Mouse (Mus musculus): ENCODE measurements around the gene Col9a2. TPM values are rescaled to one million over a fixed set of nuclear protein-coding genes. Genes with fewer than 3 reads are reported as not detected.
"Not testable (repeated sequence)": the region's sequence is repeated elsewhere in the genome, so short reads cannot be mapped to it uniquely, and the experiment has no call there.

Gene Col9a2
- polyA plus RNA-seq, 1 experiment from 2014 or later = 3.9 TPM

DNA sequence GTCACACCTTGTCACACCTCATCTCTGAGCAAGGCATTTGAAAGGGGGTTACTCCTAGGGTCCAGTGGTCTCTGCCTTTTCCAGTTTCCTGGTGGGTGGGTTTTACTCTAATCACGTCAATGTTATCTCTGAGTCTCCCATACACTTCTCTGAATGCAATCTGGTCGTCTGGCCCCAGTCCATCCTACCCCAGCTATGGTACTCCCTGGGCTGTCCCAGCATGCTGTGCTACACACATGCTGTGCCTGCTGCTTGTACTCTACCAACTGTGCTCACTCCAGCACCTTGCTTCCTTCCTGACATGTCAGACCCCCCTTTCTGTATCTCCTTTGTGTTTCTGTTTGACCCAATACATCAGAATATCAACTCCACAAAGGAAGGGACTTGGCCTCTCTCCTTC, 17.8 kb downstream of the Col9a2 start:
- Histone ChIP-seq H3K4me2 (replicated peaks; ENCODE audit: low read depth) (no peak overlapping the region), H3K27me3 (replicated peaks; ENCODE audit: control insufficient read depth, insufficient read depth, low read length) (no peaks in the 10 kb centered on the region), H3K9ac (ENCODE audit: low read depth, low read length) (no peak overlapping the region), H3K36me3 (ENCODE audit: control insufficient read depth, insufficient read depth) (peaks cover 13% of the 10 kb centered on the region; the same call in 1 of the 2 replicates), H3K4me3 (ENCODE audit: low read depth, low read length) (no peak overlapping the region), H3K27ac (ENCODE audit: low read depth, low read length) (no peak overlapping the region), H3K4me1 (replicated peaks; ENCODE audit: control insufficient read depth, insufficient read depth, low read length) (no peaks in the 10 kb centered on the region), H3K9me3 (ENCODE audit: control insufficient read depth) (no peaks in the 10 kb centered on the region)
- 68% methylated on average over 2 of the region's 2 CpGs for WGBS
- TF ChIP-seq CTCF (IDR thresholded peaks at IDR 0.05; ENCODE audit: low read depth) = no peak
- no peak for ATAC-seq

DNA sequence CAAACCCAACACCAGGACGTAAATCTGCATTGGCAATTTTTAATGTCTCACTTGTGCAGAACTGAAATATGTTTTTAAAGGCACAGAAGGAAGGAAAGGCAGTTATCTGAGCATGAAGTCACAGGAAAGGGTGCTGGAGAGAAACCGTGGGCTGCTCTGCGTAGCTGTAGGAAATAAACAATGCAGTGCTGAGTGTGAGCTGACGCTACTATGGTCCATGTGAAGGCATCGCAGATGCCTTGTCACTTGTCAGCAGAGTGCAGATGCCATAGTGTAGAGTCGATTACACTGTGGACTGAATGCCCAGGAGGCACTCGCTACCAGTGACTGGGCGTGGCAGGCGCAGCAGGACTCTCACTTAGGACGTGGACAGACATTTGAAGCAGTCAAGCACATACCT, 20.0 kb downstream of the Col9a2 start:
- 84% methylated on average over 10 of the region's 10 CpGs for WGBS
- not testable (repeated sequence) for ATAC-seq; H3K4me1 ChIP-seq (replicated peaks; ENCODE audit: control insufficient read depth, insufficient read depth, low read length); H3K9me3 ChIP-seq (ENCODE audit: control insufficient read depth); H3K9ac ChIP-seq (ENCODE audit: low read depth, low read length); H3K27ac ChIP-seq (ENCODE audit: low read depth, low read length); H3K4me3 ChIP-seq (ENCODE audit: low read depth, low read length); H3K27me3 ChIP-seq (replicated peaks; ENCODE audit: control insufficient read depth, insufficient read depth, low read length); H3K4me2 ChIP-seq (replicated peaks; ENCODE audit: low read depth)
- peaks cover 30% of the 10 kb centered on the region; the same call in 1 of the 2 replicates for H3K36me3 ChIP-seq (ENCODE audit: control insufficient read depth, insufficient read depth)

DNA sequence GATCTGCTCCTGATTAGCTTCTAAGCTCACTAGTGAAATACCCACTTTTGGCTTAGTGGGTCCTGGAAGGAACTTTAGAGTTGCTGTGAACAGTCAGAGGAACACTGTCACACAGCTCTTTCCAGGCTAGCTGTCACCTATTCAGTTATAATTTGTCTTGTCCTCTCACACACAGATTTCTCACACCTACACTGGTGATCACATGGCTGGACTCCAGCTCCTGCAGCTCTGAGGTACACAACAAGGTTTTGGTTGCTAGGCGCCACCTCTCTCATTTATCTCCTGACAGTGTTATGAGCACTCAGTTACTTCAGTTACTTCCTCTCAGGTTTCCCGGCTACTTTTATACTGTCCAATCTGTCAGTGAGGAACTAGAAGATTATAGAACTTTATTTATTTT, 26.2 kb downstream of the Col9a2 start:
- H3K9me3 ChIP-seq (ENCODE audit: control insufficient read depth) = no peaks in the 10 kb centered on the region
- no peak overlapping the region for H3K9ac ChIP-seq (ENCODE audit: low read depth, low read length)
- WGBS = 62% methylated on average over 2 of the region's 2 CpGs
- no peak overlapping the region for H3K4me2 ChIP-seq (replicated peaks; ENCODE audit: low read depth)
- no peak overlapping the region for H3K4me3 ChIP-seq (ENCODE audit: low read depth, low read length)
- H3K4me1 ChIP-seq (replicated peaks; ENCODE audit: control insufficient read depth, insufficient read depth, low read length) = no peaks in the 10 kb centered on the region
- ATAC-seq = no peak
- no peaks in the 10 kb centered on the region for H3K27me3 ChIP-seq (replicated peaks; ENCODE audit: control insufficient read depth, insufficient read depth, low read length)
- peaks cover 42% of the 10 kb centered on the region for H3K36me3 ChIP-seq (ENCODE audit: control insufficient read depth, insufficient read depth)
- no peak for TF ChIP-seq CTCF (IDR thresholded peaks at IDR 0.05; ENCODE audit: low read depth)
- H3K27ac ChIP-seq (ENCODE audit: low read depth, low read length) = no peak overlapping the region

DNA sequence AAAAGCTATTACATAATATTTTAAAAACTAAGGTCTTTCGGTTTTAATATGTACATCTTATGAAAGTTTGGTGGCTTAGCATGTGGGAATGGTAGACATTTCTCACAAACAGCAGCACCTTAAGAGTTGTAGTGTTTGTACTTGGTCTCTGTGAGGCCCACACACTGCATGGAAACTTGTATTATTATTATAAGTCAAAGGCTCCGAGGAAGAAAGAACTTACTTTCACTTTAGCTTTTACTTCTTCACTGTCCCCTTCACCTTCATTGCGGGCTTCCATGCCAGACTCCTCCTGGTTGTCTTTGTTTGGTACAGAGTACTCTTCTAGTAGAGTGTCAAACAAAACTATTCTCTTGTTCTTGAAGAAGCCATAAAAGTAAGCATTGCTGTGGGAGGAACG, 35.1 kb downstream of the Col9a2 start:
- peaks cover 29% of the 10 kb centered on the region for H3K36me3 ChIP-seq (ENCODE audit: control insufficient read depth, insufficient read depth)
- H3K4me3 ChIP-seq (ENCODE audit: low read depth, low read length) = no peak overlapping the region
- WGBS = 87% methylated on average over 4 of the region's 4 CpGs
- TF ChIP-seq CTCF (IDR thresholded peaks at IDR 0.05; ENCODE audit: low read depth) = no peak
- no peak overlapping the region for H3K9ac ChIP-seq (ENCODE audit: low read depth, low read length)
- H3K4me1 ChIP-seq (replicated peaks; ENCODE audit: control insufficient read depth, insufficient read depth, low read length) = no peaks in the 10 kb centered on the region
- H3K27me3 ChIP-seq (replicated peaks; ENCODE audit: control insufficient read depth, insufficient read depth, low read length) = no peaks in the 10 kb centered on the region
- H3K4me2 ChIP-seq (replicated peaks; ENCODE audit: low read depth) = no peak overlapping the region
- H3K9me3 ChIP-seq (ENCODE audit: control insufficient read depth) = no peaks in the 10 kb centered on the region
- no peak overlapping the region for H3K27ac ChIP-seq (ENCODE audit: low read depth, low read length)
- no peak for ATAC-seq

DNA sequence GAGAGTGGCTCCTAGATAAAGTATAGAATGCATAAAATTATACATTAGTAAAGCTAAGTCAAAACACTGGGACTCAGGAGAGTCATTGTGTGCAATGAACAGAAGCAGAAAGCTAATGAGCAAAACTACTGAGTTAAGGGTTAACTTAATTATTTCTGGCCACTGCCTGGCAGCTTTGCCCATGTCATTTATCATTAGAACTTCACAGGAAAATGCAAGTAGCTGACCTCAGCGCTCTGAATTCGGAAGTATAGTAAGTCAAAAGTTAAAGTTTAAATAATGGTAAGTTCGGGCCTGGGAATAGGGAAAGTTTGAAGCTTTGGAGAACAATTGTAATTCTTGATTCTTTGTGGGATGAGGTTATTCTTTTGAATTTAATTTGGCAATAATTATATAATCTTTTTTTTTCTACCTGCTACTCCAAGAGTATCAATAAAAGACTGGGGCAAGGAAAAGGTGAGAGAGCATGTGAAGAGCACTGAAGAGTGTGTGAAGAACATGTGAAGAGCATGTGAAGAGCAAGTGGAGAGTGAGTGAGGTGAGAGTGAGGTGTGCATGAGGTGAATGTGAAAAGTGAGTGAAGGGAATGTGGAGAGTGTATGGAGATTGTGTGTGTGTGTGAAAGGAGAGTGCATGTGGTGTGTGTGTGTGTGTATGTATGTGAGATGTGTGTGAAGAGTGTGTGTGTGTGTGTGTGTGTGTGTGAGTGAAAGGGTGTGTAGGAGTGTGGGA, 38.9 kb downstream of the Col9a2 start:
- TF ChIP-seq CTCF (IDR thresholded peaks at IDR 0.05; ENCODE audit: low read depth) = no peak
- no peaks in the 10 kb centered on the region for H3K27me3 ChIP-seq (replicated peaks; ENCODE audit: control insufficient read depth, insufficient read depth, low read length)
- peaks cover 47% of the 10 kb centered on the region for H3K36me3 ChIP-seq (ENCODE audit: control insufficient read depth, insufficient read depth)
- ATAC-seq = no peak
- no peak overlapping the region for H3K9ac ChIP-seq (ENCODE audit: low read depth, low read length)
- H3K9me3 ChIP-seq (ENCODE audit: control insufficient read depth) = no peaks in the 10 kb centered on the region
- no peak overlapping the region for H3K27ac ChIP-seq (ENCODE audit: low read depth, low read length)
- no peak overlapping the region for H3K4me2 ChIP-seq (replicated peaks; ENCODE audit: low read depth)
- H3K4me3 ChIP-seq (ENCODE audit: low read depth, low read length) = no peak overlapping the region
- H3K4me1 ChIP-seq (replicated peaks; ENCODE audit: control insufficient read depth, insufficient read depth, low read length) = no peaks in the 10 kb centered on the region
- 68% methylated on average over 3 of the region's 3 CpGs for WGBS

DNA sequence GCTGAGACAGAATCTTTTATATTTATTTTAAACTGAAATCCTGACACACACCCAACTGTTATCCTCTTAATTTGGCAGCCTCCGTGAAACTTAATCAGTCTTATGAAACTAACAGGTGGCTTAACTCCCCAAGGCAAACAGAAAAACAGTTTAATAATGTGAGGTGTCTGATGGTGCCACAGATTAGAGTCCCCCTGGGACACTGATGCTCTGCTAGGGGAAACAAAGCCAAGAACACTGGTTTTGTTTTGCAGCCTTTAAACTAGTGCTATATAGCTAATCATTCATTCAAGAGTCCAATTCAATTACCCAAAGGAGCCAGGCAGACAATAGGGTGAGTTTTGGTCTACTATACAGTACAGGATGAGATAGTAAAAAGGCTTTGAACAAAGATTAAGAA, 41.2 kb downstream of the Col9a2 start:
- Histone ChIP-seq H3K4me2 (replicated peaks; ENCODE audit: low read depth) (no peak overlapping the region), H3K9me3 (ENCODE audit: control insufficient read depth) (no peaks in the 10 kb centered on the region), H3K4me3 (ENCODE audit: low read depth, low read length) (no peak overlapping the region), H3K9ac (ENCODE audit: low read depth, low read length) (no peak overlapping the region), H3K36me3 (ENCODE audit: control insufficient read depth, insufficient read depth) (peaks cover 55% of the 10 kb centered on the region), H3K27me3 (replicated peaks; ENCODE audit: control insufficient read depth, insufficient read depth, low read length) (no peaks in the 10 kb centered on the region), H3K4me1 (replicated peaks; ENCODE audit: control insufficient read depth, insufficient read depth, low read length) (no peaks in the 10 kb centered on the region), H3K27ac (ENCODE audit: low read depth, low read length) (no peak overlapping the region)
- WGBS = 75% methylated on average over 1 of the region's 1 CpGs
- ATAC-seq = no peak
- no peak for TF ChIP-seq CTCF (IDR thresholded peaks at IDR 0.05; ENCODE audit: low read depth)

DNA sequence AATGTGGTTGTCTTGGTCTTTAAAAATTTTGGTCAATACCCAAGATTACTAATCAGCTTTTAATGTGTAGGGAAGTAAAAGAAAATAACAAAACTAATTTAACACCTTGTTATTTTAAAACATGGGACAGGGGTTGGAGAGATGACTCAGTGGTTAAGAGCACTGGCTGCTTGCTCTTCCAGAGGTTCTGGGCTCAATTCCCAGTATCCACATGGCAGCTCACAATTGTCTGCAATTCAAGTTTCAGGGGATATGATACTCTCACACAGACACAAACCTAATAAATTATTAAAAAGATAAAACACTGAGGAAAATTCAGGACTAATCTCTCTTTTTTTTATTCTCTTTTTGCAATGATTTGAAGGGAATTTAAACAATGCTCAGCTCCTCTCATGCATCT, 45.3 kb downstream of the Col9a2 start:
- H3K4me2 ChIP-seq (replicated peaks; ENCODE audit: low read depth) = no peak overlapping the region
- no peak for ATAC-seq
- no peak for TF ChIP-seq CTCF (IDR thresholded peaks at IDR 0.05; ENCODE audit: low read depth)
- no peaks in the 10 kb centered on the region for H3K9me3 ChIP-seq (ENCODE audit: control insufficient read depth)
- no peaks in the 10 kb centered on the region for H3K27me3 ChIP-seq (replicated peaks; ENCODE audit: control insufficient read depth, insufficient read depth, low read length)
- H3K36me3 ChIP-seq (ENCODE audit: control insufficient read depth, insufficient read depth) = peaks cover 59% of the 10 kb centered on the region
- no peak overlapping the region for H3K4me3 ChIP-seq (ENCODE audit: low read depth, low read length)
- no peak overlapping the region for H3K27ac ChIP-seq (ENCODE audit: low read depth, low read length)
- no peak overlapping the region for H3K9ac ChIP-seq (ENCODE audit: low read depth, low read length)
- no peaks in the 10 kb centered on the region for H3K4me1 ChIP-seq (replicated peaks; ENCODE audit: control insufficient read depth, insufficient read depth, low read length)
